Mouse (Mus musculus) megakaryocyte progenitor cell, adult 5-6 weeks (primary cell): Measurements from ENCODE around the gene Map4k5. TPM values are rescaled to one million over a fixed set of nuclear protein-coding genes. Genes with fewer than 3 reads are reported as not detected.

Experiments
- ATAC-seq: replicated peaks from 2 replicates; pipeline ENCODE4 v1.8.0; 2016; ENCODE audit warnings: mild to moderate bottlenecking, moderate TSS enrichment, inconsistent platforms; ENCODE audit not compliant: poor library complexity
- total RNA-seq, 2 experiments: library from RNA; stranded (forward) in 1 of 2; stranded (reverse) in 1 of 2; fragments of 157-497, 149-512 nt in 1 of 2; fragments of 200-1000 nt in 1 of 2; gene quantifications; 2 replicates each; pipeline versions ENCODE4 v1.2.3 to v1.2.4; 2015 to 2017

Map4k5 gene
- total RNA-seq (2015) (14.9 and 17.7 TPM in 2 replicates), total RNA-seq (2017) (16.8 and 18.0 TPM in 2 replicates)

- ATAC-seq = peak; percentile 94
Measured at GRCm38 (mm10) chr12:69892371-69893251, at the start of gene Map4k5, which contains the start of gene Atl1. TSS of gene Map4k5 (minus strand) at chr12:69893200. TSS of gene Atl1 (plus strand) at chr12:69892614.

- ATAC-seq = no peak
Measured at GRCm38 (mm10) chr12:69941655-69942329, 48.8 kb upstream of the Map4k5 start.

- ATAC-seq = peak; percentile 61
Measured at GRCm38 (mm10) chr12:69939291-69939690, 46.3 kb upstream of the Map4k5 start.

GRCm38 (mm10) chr12:69937731-69938130, 44.7 kb upstream of the Map4k5 start:
- ATAC-seq = no peak

GRCm38 (mm10) chr12:69926716-69927115, 33.7 kb upstream of the Map4k5 start:
- peak; percentile 64 for ATAC-seq

GRCm38 (mm10) chr12:69924012-69924411, 31.0 kb upstream of the Map4k5 start:
- peak; percentile 88 for ATAC-seq

- ATAC-seq = peak; percentile 65
Measured at GRCm38 (mm10) chr12:69923603-69924002, 30.6 kb upstream of the Map4k5 start.

- peak; percentile 40; the same call in 1 of the 2 replicates for ATAC-seq
Measured at GRCm38 (mm10) chr12:69923128-69923527, 30.1 kb upstream of the Map4k5 start.

GRCm38 (mm10) chr12:69922099-69922498, 29.1 kb upstream of the Map4k5 start:
- ATAC-seq = no peak

GRCm38 (mm10) chr12:69917870-69918269, 24.9 kb upstream of the Map4k5 start:
- peak; percentile 61 for ATAC-seq

- ATAC-seq = no peak
Measured at GRCm38 (mm10) chr12:69912737-69913136, 19.7 kb upstream of the Map4k5 start.

GRCm38 (mm10) chr12:69911906-69912305, 18.9 kb upstream of the Map4k5 start:
- ATAC-seq = no peak

- ATAC-seq = 0 out of 2 replicates have a peak, but pooled peaks have one; percentile 40
Measured at GRCm38 (mm10) chr12:69908511-69908900, 15.5 kb upstream of the Map4k5 start.

- ATAC-seq = peak; percentile 90
Measured at GRCm38 (mm10) chr12:69907667-69908510, 14.9 kb upstream of the Map4k5 start.

- no peak for ATAC-seq
Measured at GRCm38 (mm10) chr12:69904991-69905390, 12.0 kb upstream of the Map4k5 start.

GRCm38 (mm10) chr12:69898119-69898518, 5.1 kb upstream of the Map4k5 start:
- ATAC-seq = no peak

- no peak for ATAC-seq
Measured at GRCm38 (mm10) chr12:69895046-69895445, 2.0 kb upstream of the Map4k5 start.

GRCm38 (mm10) chr12:69893927-69894326, 927 bp upstream of the Map4k5 start:
- no peak for ATAC-seq

- ATAC-seq = no peak
Measured at GRCm38 (mm10) chr12:69891721-69892120, 1.3 kb downstream of the Map4k5 start.

- no peak for ATAC-seq
Measured at GRCm38 (mm10) chr12:69890476-69890875, 2.5 kb downstream of the Map4k5 start.

GRCm38 (mm10) chr12:69890051-69890450, 2.9 kb downstream of the Map4k5 start:
- 0 out of 2 replicates have a peak, but pooled peaks have one; percentile 10 for ATAC-seq
